Mouse (Mus musculus) adrenal gland, postnatal 4 days (tissue): ENCODE data around the gene Enc1. TPM values are rescaled to one million over a fixed set of nuclear protein-coding genes. Genes with fewer than 3 reads are reported as not detected.
"Not testable (repeated sequence)": the region's sequence is repeated elsewhere in the genome, so short reads cannot be mapped to it uniquely, and the experiment has no call there.

Source experiments
- DNase-seq, 2 experiments: peaks; one replicate each; pipeline ENCODE4 v3.0.0; 2021 to 2022; ENCODE audit warnings: low spot score in 2 of 2, mixed read lengths in 2 of 2
- total RNA-seq, 2 experiments: library from RNA; stranded (reverse); gene quantifications; 2 replicates each; pipeline ENCODE4 v1.2.3; 2021

The Enc1 gene
- total RNA-seq, 2 experiments from 2014 or later = 12.8 to 12.9 TPM

DNA sequence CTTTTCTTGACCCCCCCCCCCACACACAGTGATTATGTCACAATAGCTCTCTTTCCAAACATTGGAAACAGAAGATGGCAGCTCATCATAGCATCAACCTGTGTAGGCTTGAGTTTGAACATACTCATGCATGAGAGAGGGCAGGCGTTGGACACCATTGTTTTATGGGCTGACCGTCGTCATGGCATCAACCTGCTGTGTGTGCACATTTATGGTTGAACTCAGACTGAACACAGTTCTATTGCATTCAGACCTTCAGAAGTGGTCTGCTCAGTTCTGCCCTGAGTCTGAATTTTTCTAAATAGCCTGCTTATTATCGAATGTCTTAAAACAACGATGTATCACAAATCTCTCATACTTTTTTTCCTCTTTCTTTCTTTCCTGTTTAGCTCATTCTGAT, 9.2 kb downstream of the Enc1 start:
- no peak for DNase-seq

DNA sequence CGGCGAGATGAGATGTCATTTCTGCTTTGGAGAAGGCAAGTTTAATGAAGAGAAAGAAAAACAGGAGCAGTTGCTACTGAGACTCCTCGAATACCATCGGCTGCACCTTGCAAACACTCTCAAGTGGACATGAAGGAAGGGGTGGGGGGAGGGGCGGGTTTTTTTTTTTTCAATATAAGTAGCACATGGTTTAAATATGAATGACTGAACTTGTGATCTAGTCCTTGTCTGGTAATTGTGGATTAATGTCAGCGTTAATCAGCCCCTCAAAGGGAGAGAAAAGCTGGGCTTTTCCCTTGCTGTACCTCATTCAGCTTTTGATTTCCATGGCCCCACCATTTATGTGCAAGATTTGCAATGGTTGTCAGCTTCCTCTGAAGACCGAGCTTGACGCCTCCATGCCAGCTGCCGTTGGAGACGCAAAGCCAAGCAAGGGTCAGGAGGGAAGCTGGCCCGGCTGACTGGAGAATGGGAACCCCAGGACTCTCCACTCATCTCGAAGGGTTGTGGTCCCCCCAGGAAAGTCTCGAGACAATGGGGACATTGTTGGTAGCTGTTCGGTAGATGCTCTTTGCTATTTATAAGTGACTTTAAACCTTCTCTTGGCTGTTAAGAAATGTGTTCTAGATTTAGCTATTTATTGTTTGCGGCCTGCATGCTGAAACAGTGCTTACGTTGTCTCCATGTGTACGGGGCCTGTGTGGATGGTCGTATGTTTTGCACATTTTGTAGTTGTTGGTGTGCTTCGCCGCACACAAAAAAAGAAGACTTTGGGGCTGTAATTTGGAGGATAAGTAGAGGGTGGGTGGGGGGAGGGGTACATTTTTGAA, 9.9 kb downstream of the Enc1 start:
- DNase-seq = no peak

DNA sequence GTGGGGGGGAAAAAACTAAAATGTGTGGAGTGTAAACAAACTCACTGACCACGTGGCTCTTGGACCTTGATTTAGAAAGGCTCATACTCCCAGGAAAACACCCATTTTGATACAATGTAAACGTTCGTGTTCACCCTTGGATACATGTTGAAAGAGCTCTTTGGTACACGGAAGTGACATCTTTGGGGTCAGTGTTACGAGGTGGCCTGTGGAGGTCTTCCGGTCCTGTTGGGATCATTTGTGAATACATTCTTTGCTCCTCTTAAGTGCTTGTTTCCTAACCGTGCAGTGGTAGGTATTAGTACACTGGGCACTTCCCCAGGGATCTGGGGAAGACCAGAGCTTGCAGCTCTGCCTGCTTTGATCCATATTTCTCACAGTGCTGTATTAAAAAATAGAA, 10.8 kb downstream of the Enc1 start:
- DNase-seq = no peak

DNA sequence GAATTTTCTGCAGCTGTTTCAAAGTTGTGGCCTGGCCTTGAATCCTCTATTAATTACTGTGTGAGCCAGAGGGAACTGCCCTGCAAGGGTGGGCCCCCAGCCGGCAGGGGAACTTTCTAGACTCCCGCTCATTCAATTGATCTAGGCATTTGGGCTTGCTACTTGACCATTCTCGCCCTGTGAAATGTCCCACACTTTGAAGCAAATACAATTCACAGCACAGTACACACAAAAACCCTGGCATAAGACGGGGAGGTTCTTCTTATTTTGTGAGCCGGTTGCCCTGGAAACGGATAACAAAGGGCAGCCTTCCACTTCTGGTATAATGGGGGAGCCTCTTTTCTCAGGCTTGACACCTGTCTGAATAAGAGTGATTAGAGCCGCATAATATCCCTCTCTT, 11.6 kb downstream of the Enc1 start:
- no peak for DNase-seq

DNA sequence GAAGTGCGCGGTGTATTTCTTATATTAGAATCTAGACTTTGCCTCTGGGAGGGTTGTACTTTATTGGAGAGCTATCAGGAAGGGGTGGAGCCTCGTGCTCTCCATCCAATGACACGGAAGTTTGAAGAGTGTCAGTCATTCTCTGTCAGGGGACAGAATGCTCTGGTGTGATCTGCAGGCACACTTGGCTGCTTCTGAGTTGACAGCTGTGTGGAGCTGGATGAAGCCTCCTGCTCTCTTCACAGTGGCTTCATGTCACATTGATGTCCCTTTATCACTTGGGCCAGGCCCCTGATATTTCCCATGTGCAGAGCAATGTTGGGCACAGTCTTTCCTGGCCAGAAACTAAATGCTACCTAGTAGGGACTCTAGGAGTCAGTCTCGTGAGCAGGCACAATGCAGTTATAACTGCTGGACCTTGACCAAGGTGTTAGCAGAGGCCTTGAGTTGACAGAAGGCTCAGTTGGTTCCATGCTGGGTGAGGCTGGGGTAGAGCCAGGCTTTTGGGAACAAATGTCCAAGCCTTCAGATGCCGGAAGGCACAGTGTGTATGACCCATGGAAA, 12.6 kb downstream of the Enc1 start:
- no peak for DNase-seq

DNA sequence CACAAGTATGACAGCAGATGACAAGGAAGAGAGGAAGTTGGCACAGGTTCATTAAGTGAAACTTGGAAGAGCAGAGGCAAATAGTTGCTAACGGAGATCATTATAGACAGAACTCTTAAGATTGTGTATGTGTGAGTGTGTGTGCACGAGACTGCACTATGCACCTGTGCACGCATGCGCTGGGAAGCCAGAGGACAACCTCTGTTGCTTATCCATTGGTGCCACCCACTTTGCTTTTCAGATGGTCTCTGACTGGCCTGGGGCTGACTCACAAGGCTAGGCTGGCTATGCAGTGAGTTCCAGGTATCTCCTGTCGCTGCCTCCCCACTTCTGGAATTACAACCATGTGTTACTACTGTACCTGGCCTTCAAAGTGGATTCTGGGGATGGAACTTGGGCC, 13.1 kb downstream of the Enc1 start:
- DNase-seq = no peak

DNA sequence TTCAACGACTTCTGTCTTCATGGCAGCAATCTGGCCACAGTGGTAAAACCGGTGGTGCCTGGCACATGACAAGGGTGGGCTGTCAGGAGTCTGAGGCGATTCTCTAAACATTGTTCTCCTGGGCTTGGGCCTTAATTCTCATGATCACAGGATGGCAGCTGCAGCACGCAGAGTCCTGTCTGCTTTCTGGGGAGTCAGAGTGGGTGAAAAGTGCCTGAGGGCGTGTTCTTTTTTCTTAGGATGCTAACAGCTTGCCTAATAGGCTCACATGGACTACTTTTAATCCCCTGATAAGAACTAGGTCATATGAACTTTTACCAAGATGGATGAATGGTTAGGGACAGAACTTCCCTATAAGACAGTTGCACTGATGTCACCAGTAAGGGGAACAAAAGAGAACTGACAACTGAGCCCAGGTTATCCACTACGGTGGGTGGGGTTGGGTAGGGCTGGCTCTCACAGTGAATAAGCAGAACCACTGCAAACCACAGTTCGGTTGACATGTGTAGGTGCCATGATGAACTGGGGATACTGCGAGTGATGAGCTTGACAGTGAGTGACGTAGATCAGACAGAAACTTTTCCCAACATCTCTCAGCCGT, 13.8 kb downstream of the Enc1 start:
- DNase-seq = no peak

DNA sequence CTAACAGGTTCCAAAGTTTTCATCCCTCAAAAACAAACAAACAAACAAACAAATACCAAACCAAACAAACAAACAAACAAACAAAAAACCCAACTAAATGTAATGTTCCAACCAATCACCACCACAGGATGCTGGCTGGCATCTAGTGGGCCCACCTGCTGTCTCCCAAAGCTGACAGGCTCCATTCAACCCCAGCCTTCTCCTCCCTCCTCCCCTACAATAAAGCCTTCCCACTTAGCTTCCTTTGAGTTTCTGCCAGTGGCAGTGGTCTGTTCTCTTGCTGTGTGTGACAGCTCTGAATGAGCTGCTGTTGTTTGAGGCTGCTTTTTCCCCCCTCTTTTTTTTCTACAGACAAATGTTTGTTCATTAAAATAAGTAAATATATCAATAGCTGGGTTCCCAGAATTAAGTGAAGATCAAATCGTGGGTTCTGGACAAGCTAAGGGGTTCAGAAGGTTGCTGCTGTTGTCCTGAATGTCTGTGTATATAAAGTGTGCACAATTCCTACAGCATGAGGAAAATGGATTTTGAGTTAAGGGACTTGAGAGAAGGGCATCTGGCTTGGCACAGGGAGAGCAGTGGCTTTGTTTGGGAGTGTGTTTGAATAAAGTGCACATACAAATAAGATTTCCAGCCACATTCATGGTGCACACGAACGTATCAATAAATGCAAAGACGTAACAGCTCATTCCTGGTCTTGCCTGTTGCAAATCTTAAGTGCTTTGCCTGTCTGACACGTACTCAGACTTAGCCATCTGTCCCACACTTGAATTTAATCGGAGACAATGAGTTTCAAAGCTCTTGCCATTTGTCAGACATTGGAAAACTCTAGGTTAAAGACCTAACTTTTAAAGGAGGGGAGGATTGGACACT, 15.3 kb downstream of the Enc1 start:
- no peak for DNase-seq

DNA sequence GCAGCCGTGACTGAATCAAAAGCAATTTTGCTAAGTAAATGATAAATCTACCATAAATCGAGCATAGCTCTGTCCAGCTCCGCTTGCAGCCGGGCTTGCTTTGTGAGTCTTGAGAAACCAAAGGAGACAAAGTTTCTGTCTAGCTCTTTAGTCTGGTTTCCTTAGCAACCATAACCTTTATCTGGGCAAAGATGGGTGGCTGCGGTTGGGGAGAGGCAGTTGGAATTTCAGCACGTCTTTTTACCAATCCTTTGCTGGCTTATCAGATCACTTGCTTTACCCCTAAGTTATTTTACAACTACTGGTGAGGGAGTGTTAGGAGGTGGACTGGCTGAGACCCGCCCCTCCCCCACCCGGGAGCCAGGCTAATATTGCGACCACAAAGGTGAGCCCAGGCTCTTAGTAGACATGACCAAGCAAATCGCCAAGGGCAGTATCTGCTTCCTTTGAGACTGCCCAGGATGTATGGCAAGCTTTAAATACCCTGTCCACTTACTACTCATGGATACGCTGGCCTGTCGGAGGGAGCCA, 16.0 kb downstream of the Enc1 start:
- DNase-seq = no peak

DNA sequence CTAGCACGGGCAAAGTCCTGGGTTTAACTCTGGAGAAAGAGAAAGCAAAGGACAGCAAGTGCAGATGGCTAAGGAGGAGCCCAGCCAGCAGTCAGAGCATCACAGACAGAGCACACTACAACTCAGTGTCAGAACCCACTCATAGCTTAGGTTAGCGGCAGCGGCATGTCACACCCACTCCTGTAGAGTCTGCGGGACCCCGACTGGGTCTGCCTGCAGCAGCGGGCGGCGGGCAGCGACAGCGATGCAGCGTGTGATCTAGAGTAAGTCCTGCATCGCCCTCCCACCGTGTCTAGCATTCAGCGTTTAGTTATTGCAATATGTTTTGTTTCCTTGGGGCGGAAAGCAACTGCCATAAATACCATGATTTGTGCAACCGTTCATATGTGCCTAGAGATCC, 18.4 kb downstream of the Enc1 start:
- no peak for DNase-seq

DNA sequence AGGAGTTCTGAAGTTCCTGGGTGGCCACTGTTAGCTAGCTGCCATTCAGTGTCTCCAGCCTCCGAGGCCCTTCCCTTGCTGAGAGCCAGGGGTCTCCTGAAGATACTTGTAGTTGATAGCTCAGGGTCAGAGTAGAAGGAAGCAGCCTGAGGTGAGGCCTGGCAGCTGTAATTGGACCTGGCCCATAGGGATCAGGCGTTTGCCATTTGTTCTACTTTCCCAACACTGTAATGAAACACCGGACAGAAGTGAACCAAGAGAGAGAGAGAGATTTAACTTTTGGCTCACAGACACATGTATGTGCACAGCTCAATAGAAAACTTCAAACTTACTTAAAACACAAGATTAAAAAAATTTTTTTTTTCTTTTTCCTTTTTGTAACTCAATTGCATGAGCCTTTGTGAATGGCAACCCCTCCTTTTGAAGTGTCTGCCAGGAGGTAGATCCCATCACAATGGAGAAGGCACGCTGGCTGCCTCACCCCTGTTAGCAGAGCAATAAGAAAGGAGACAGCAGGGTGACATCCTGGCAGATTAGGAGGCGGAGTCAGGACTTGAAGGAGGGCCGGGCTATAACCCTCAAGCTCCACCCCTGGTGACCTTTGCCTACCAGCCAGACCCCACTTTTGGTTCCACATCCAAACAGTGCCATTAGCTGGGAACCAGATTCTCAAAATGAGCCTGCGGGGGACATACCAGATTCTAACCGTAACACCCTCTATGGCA, 19.7 kb downstream of the Enc1 start:
- no peak for DNase-seq

DNA sequence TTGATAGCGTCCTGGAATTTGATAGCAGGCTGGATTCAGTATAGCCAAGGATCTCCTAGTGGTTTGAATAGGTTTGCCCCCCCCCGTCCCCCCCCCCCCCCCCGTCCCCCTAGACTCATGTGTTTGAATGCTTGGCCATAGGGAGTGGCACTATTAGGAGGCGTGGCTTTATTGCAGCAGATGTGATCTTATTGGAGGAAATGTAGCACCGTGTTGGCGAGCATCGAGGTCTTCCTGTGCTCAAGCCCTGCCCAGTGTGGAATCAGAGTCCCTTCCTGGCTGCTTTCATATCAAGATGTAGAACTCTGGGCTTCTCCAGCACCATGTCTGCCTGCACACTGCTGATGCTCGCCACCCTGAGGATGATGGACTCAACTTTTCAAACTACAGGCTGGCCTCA, 20.6 kb downstream of the Enc1 start:
- DNase-seq = no peak

DNA sequence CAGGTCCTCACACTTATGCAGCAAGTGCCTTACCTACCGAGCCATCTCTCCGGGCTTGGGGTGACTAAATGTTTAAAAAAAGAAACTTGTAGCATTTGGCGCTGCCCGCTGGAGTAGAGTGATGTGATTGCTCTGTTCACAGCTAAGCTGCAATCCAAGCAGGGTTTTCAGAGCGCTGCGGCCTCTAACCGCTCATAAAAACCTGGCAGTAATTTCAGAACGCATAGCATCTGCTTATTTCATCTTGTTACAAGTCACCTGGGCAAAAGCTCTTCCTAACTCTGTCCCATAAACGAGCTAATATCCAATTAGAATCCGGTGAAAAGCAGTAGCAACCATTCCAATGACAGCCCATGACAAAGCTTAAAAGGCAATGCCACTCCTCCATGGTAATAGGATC, 21.8 kb downstream of the Enc1 start:
- DNase-seq = no peak

DNA sequence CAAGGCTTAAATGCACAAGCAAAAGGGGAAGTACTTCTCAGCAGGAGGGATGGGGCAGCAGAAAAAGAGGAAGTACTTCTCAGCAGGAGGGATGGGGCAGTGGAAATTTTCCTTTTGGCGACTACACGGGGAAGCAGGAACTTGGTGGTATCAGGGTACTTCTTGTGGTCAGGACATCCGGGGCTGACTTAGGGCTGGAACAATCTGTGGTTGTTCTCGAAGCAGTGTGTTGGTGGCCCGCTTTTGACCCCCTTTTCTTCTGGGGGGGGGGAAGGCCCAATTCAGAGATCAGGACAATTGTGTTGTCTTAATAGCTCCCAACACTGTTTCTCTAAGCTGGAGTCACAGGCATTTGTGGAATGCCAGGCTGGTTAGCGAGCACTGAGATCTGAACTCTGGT, 24.6 kb downstream of the Enc1 start:
- DNase-seq = not testable (repeated sequence)

DNA sequence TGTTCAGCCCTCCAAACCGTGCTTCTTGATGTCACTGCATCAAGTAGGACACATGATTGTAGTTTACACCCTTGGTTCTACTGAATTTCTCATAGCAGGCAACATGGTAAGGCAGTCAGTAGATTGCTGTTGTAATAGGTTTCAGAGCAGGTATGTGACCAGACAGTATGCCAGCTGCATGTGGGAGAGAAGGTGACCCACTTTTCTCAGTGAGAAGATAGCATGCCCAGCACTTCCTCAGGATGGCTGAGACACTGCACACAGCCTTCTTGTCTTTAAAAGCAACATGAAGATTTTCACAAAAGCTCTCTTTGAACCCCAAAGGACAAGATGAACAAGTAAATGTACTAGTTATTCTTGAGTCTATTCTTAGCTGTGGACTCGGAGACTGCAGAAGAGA, 29.8 kb downstream of the Enc1 start:
- no peak for DNase-seq

DNA sequence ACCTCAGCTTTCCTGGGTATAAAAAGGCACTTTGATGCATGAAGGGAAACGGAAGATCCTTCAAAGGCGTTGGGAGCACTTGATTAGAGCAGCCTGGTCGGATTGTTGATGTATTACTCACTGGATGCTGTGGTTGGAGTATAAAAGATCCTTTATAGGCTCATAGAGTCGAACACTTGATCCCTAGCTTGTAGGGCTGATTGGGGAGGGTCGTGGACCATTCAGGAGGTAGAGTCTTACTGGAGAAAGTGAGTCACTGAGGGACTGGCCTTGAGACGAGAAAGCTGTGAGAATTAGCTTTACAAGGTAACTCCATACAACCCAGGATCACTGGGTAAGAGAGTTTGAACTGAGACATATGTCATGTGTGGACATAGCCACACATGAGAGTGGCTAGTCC, 30.7 kb downstream of the Enc1 start:
- DNase-seq = no peak

DNA sequence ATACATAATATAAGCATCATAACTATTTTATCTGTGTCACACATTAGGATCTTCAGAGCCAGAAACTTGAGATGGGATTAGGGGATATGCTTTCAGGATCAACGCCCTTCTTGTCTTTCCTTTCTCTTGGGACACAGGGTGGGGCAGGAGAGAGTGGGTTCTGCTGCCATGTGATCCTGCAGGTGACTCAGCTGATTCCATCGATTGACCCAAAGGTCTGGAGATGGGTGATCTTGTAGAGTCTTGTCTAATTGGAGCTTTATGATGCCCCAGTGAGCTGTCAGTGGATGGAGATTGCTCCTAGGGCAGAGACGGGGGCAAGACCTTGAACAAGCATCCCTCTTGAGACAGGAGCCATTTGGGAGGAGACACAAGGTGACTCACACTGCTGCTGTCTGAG, 33.9 kb downstream of the Enc1 start:
- no peak for DNase-seq

DNA sequence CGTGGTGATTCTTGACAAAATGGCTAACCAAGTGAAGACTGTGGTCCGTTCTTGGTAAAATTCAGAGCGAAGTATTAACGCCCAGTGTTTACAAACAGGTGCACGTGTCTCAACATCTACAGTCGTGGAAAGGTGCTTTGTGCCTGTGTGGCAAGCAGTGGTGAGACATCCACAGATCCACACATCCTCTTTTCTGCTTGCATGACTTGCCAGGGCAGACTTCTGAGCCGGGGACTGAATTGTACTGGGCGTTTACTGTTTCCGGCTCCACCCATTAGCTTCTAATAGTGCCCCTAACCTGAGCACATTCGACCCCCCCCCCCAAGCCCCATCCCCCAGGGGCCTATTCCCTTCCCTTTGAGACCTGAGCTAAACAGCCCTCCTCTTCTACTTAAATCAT, 34.6 kb downstream of the Enc1 start:
- no peak for DNase-seq

DNA sequence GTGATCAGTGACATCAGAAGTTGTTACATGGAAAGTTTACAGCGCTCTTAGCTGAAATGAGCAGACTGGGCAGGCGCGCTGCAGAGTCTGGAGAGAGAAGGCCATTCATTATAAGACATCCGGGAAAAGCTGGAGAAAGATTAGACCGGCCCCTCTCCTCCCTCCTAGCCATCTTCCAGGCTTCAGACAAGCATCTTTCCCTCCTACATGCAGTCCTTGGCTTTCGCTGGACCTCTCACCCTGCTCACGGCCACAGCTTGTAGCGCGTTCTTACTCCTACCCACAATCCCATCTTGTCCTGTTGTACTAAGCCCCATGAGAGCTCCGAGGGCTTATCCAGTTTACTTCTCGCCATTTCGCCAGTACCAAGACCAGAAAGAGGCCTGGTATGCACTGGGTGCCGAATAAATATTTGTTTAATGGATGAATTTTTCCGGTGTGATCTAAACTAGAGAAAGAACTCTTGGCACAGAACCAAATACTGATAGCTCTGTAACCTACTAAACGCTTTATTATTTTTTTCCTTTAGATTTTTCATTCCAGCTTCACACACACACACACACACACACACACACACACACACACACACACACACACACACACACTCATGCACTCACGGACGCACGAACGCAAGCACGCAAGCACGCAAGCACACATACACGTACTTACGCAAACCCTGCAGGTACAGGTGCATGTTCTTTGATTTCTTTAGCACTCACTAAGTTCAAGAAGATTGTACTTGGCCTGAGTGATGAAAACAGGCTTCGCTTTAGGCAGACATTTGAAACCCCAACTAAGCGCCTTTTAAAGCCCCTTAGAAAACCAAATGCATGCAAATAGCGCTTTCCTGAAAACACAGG, 41.4 kb downstream of the Enc1 start:
- DNase-seq = no peak

DNA sequence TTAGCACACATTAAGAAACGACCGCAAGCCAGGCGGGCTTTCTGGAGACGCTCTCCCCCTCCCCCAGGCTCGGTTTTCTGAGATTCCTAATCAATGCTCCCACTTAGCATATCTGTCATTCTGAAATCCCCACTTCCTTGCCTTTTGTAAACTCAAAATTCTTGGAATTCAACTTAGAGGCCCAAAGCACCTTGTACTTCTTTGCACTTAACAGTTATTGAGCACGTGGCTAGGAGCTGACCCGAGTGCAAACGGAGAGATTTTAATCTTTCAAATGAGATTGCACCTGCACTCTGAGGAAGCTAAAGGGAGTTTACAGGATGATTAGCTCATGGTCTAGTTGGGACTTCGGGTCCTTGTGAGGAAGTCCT, 42.0 kb downstream of the Enc1 start:
- DNase-seq = no peak
